Mouse (Mus musculus): ENCODE data around the gene Cox18. TPM values are rescaled to one million over a fixed set of nuclear protein-coding genes. Genes with fewer than 3 reads are reported as not detected.

Cox18 gene
- total and polyA plus RNA-seq, 3 experiments: 30.0 to 77.0 TPM; not detected in 1

GRCm38 (mm10) chr5:90229760-90230159, 6.0 kb upstream of the Cox18 start:
- Histone ChIP-seq H3K9me3 (replicated peaks; ENCODE audit: insufficient read depth, low read length) (no peaks in the 10 kb centered on the region), H3K4me3 (ENCODE audit: control insufficient read depth in 1 of 2, insufficient read depth in 1 of 2, low read depth in 2 of 2, low read length in 2 of 2) (no peak overlapping the region), H3K27me3 (ENCODE audit: control insufficient read depth in 1 of 2, insufficient read depth in 2 of 2, low read length in 2 of 2) (no peaks in the 10 kb centered on the region), H3K9ac (ENCODE audit: control insufficient read depth, low read depth, low read length, poor library complexity, severe bottlenecking) (no peak overlapping the region), H3K36me3 (ENCODE audit: control insufficient read depth in 1 of 2, insufficient read depth in 2 of 2, low read length in 2 of 2) (peaks cover 5 to 32% of the 10 kb centered on the region in 2 experiments), H3K4me1 (ENCODE audit: control insufficient read depth in 1 of 2, insufficient read depth in 2 of 2, low read length in 2 of 2) (peaks cover 0 to under 1% of the 10 kb centered on the region in 2 experiments; a peak in 2 of 4 replicates), H3K27ac (ENCODE audit: control insufficient read depth, low read depth, low read length) (no peak overlapping the region), H3K79me2 (ENCODE audit: control insufficient read depth, insufficient read depth, low read length, poor library complexity) (no peaks in the 10 kb centered on the region)
- DNase-seq (ENCODE audit: low read depth, low spot score): no peak
- TF ChIP-seq NRF1 (IDR thresholded peaks at IDR 0.05; ENCODE audit: insufficient read depth, low read depth, low read length, poor library complexity, severe bottlenecking) (no peak), TAL1 (IDR thresholded peaks at IDR 0.05; ENCODE audit: low read length) (no peak), ZMIZ1 (IDR thresholded peaks at IDR 0.05; ENCODE audit: low read depth, low read length) (no peak), ETS1 (IDR thresholded peaks at IDR 0.05; ENCODE audit: low read depth, low read length) (no peak), RCOR1 (IDR thresholded peaks at IDR 0.05; ENCODE audit: low read depth, low read length) (no peak), ZNF384 (IDR thresholded peaks at IDR 0.05; ENCODE audit: low read depth, low read length) (no peak), ELF1 (IDR thresholded peaks at IDR 0.05; ENCODE audit: low read depth, low read length) (no peak), HCFC1 (IDR thresholded peaks at IDR 0.05; ENCODE audit: low read depth, low read length) (no peak), USF2 (IDR thresholded peaks at IDR 0.05; ENCODE audit: borderline replicate concordance in 1 of 2, insufficient read depth in 1 of 2, low read depth in 1 of 2, low read length in 2 of 2) (no peak), MYB (IDR thresholded peaks at IDR 0.05; ENCODE audit: low read depth, low read length) (no peak), POLR2A (IDR thresholded peaks at IDR 0.05; ENCODE audit: control insufficient read depth in 1 of 2, insufficient read depth in 1 of 2, low read depth in 1 of 2, low read length in 2 of 2, poor library complexity in 1 of 2) (no peak)

DNA sequence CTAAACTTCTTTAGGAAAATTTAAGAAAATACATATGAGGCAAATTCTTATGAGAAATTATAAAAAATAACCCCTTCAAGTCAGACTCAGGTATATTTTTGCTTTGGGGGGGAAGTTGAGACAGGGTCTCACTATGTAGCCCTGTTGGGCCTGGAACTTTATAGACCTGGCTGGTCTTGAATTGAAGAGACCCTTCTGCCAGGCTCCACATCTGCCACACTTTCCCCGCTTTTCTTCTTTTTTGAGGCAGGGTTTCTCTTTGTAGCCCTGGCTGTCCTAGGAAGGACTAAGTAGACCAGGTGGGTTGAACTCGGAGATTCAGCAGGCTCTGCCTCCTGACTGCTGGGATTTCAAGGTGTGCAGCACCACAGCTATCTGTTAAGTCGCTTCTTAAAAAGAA, 2.9 kb upstream of the Cox18 start:
- H3K4me3 ChIP-seq (ENCODE audit: control insufficient read depth in 1 of 2, insufficient read depth in 1 of 2, low read depth in 2 of 2, low read length in 2 of 2): no peak overlapping the region
- H3K4me1 ChIP-seq (ENCODE audit: control insufficient read depth in 1 of 2, insufficient read depth in 2 of 2, low read length in 2 of 2): peaks cover 0 to 5% of the 10 kb centered on the region in 2 experiments; a peak in 3 of 4 replicates
- peaks cover 11 to 15% of the 10 kb centered on the region in 2 experiments for H3K36me3 ChIP-seq (ENCODE audit: control insufficient read depth in 1 of 2, insufficient read depth in 2 of 2, low read length in 2 of 2)
- H3K9me3 ChIP-seq (replicated peaks; ENCODE audit: insufficient read depth, low read length): no peaks in the 10 kb centered on the region
- H3K79me2 ChIP-seq (ENCODE audit: control insufficient read depth, insufficient read depth, low read length, poor library complexity): peaks cover 15% of the 10 kb centered on the region
- TF ChIP-seq ZKSCAN1 (IDR thresholded peaks at IDR 0.05; ENCODE audit: low read depth, low read length): no peak
- no peak for TF ChIP-seq EP300 (IDR thresholded peaks at IDR 0.05; ENCODE audit: low read depth in 1 of 2, low read length in 2 of 2)
- no peak for TF ChIP-seq CTCF (IDR thresholded peaks at IDR 0.05 in 2 of 3, conservative IDR thresholded peaks at IDR 0.05 in 1 of 3; ENCODE audit: control insufficient read depth in 1 of 3, insufficient read depth in 1 of 3, low read depth in 2 of 3, low read length in 3 of 3, poor library complexity in 1 of 3, severe bottlenecking in 1 of 3)
- TF ChIP-seq MYC (IDR thresholded peaks at IDR 0.05; ENCODE audit: low read depth, low read length): no peak
- no peak for TF ChIP-seq JUND (IDR thresholded peaks at IDR 0.05; ENCODE audit: low read depth, low read length)
- no peak for TF ChIP-seq CHD2 (IDR thresholded peaks at IDR 0.05; ENCODE audit: low read length)
- no peak for TF ChIP-seq ZMIZ1 (IDR thresholded peaks at IDR 0.05; ENCODE audit: low read depth, low read length)
- TF ChIP-seq KAT2A (conservative IDR thresholded peaks at IDR 0.05; ENCODE audit: low read depth, low read length): no peak
- TF ChIP-seq SMC3 (IDR thresholded peaks at IDR 0.05; ENCODE audit: low read depth, low read length): no peak
- no peak for TF ChIP-seq RCOR1 (IDR thresholded peaks at IDR 0.05; ENCODE audit: low read depth, low read length)
- TF ChIP-seq SIN3A (IDR thresholded peaks at IDR 0.05; ENCODE audit: low read length): no peak
- no peak for TF ChIP-seq RAD21 (IDR thresholded peaks at IDR 0.05; ENCODE audit: low read depth, low read length)
- no peak for TF ChIP-seq E2F4 (IDR thresholded peaks at IDR 0.05; ENCODE audit: borderline replicate concordance, low read depth, low read length)
- TF ChIP-seq ELF1 (IDR thresholded peaks at IDR 0.05; ENCODE audit: low read depth, low read length): no peak
- TF ChIP-seq CHD1 (IDR thresholded peaks at IDR 0.05; ENCODE audit: low read depth, low read length): no peak
- no peak overlapping the region for H3K27ac ChIP-seq (ENCODE audit: control insufficient read depth, low read depth, low read length)
- no peaks in the 10 kb centered on the region for H3K27me3 ChIP-seq (ENCODE audit: control insufficient read depth in 1 of 2, insufficient read depth in 2 of 2, low read length in 2 of 2)
- no peak overlapping the region for H3K9ac ChIP-seq (ENCODE audit: control insufficient read depth, low read depth, low read length, poor library complexity, severe bottlenecking)
- no peak for DNase-seq (ENCODE audit: low read depth, low spot score)
